Mouse (Mus musculus) myocyte (in vitro differentiated cells): ENCODE data around the gene Nedd9.

Experiments used
- CEBPB ChIP-seq: IDR thresholded peaks from 2 replicates; pipeline ENCODE4 v1.6.1; 2011; ENCODE audit warnings: mild to moderate bottlenecking, moderate library complexity; ENCODE audit not compliant: poor library complexity, insufficient read depth, severe bottlenecking
- MAX ChIP-seq: IDR thresholded peaks from one replicate; pipeline ENCODE4 v1.6.1; 2011; ENCODE audit warnings: low read depth, mild to moderate bottlenecking, control low read depth
- POLR2A ChIP-seq: IDR thresholded peaks from one replicate; pipeline ENCODE4 v1.6.1; 2011; ENCODE audit warnings: low read depth, mild to moderate bottlenecking, control low read depth, moderate library complexity; ENCODE audit not compliant: insufficient read length
- REST ChIP-seq: IDR thresholded peaks from one replicate; pipeline ENCODE4 v1.6.1; 2011; ENCODE audit warnings: mild to moderate bottlenecking, control low read depth, moderate library complexity; ENCODE audit not compliant: insufficient read depth, insufficient read length
- SRF ChIP-seq: IDR thresholded peaks from one replicate; pipeline ENCODE4 v1.6.1; 2011; ENCODE audit warnings: low read depth; ENCODE audit not compliant: control insufficient read depth, insufficient read length
- TCF12 ChIP-seq: IDR thresholded peaks from one replicate; pipeline ENCODE4 v1.6.1; 2011; ENCODE audit warnings: mild to moderate bottlenecking, control low read depth; ENCODE audit not compliant: poor library complexity, insufficient read depth, severe bottlenecking
- USF1 ChIP-seq: IDR thresholded peaks from one replicate; pipeline ENCODE4 v1.6.1; 2011; ENCODE audit warnings: low read depth, mild to moderate bottlenecking, control low read depth, moderate library complexity

- no peak for TF ChIP-seq CEBPB
- no peak for TF ChIP-seq USF1
- no peak for TF ChIP-seq REST
- TF ChIP-seq POLR2A = no peak
- no peak for TF ChIP-seq MAX
- TF ChIP-seq TCF12 = no peak
- no peak for TF ChIP-seq SRF
These were observed 15.2 kb upstream of the Nedd9 start for GRCm38 (mm10) chr13:41502136-41502916.
